Mouse (Mus musculus): ENCODE results near the gene Tmem132b. TPM values are rescaled to one million over a fixed set of nuclear protein-coding genes. Genes with fewer than 3 reads are reported as not detected.

Gene Tmem132b
- polyA plus RNA-seq, 1 experiment = 0.06 TPM

GRCm38 (mm10) chr5:125658101-125658500, 126.5 kb downstream of the Tmem132b start:
- no peaks in the 10 kb centered on the region for H3K36me3 ChIP-seq (ENCODE audit: control insufficient read depth, insufficient read depth, low read length)
- TF ChIP-seq POLR2A (IDR thresholded peaks at IDR 0.05; ENCODE audit: low read depth, low read length) = no peak
- TF ChIP-seq CTCF (IDR thresholded peaks at IDR 0.05; ENCODE audit: extremely low read depth, insufficient read length, insufficient replicate concordance, low read depth, low read length) = no peak
- no peak overlapping the region for H3K27ac ChIP-seq (ENCODE audit: insufficient read depth, low read depth, low read length)
- WGBS = 80% methylated on average over 5 of the region's 5 CpGs
- no peaks in the 10 kb centered on the region for H3K4me1 ChIP-seq (ENCODE audit: control insufficient read depth, insufficient read depth, insufficient read length, low read length)
- H3K27me3 ChIP-seq (ENCODE audit: control insufficient read depth, insufficient read depth, low read length) = no peaks in the 10 kb centered on the region
- no peak overlapping the region for H3K4me3 ChIP-seq (ENCODE audit: low read depth, low read length)

- Histone ChIP-seq H3K4me1 (ENCODE audit: control insufficient read depth, insufficient read depth, insufficient read length, low read length) (no peaks in the 10 kb centered on the region), H3K27me3 (ENCODE audit: control insufficient read depth, insufficient read depth, low read length) (no peaks in the 10 kb centered on the region), H3K36me3 (ENCODE audit: control insufficient read depth, insufficient read depth, low read length) (no peaks in the 10 kb centered on the region), H3K4me3 (ENCODE audit: low read depth, low read length) (no peak overlapping the region), H3K27ac (ENCODE audit: insufficient read depth, low read depth, low read length) (no peak overlapping the region)
- 78% methylated on average over 14 of the region's 14 CpGs for WGBS
- TF ChIP-seq CTCF (IDR thresholded peaks at IDR 0.05; ENCODE audit: extremely low read depth, insufficient read length, insufficient replicate concordance, low read depth, low read length) (no peak), POLR2A (IDR thresholded peaks at IDR 0.05; ENCODE audit: low read depth, low read length) (no peak)
These were observed 127.6 kb downstream of the Tmem132b start for GRCm38 (mm10) chr5:125658959-125659749.

- no peak overlapping the region for H3K4me3 ChIP-seq (ENCODE audit: low read depth, low read length)
- H3K36me3 ChIP-seq (ENCODE audit: control insufficient read depth, insufficient read depth, low read length) = no peaks in the 10 kb centered on the region
- no peak for TF ChIP-seq POLR2A (IDR thresholded peaks at IDR 0.05; ENCODE audit: low read depth, low read length)
- TF ChIP-seq CTCF (IDR thresholded peaks at IDR 0.05; ENCODE audit: extremely low read depth, insufficient read length, insufficient replicate concordance, low read depth, low read length) = no peak
- H3K27ac ChIP-seq (ENCODE audit: insufficient read depth, low read depth, low read length) = no peak overlapping the region
- H3K4me1 ChIP-seq (ENCODE audit: control insufficient read depth, insufficient read depth, insufficient read length, low read length) = no peaks in the 10 kb centered on the region
- WGBS = 53% methylated on average over 13 of the region's 13 CpGs
- no peaks in the 10 kb centered on the region for H3K27me3 ChIP-seq (ENCODE audit: control insufficient read depth, insufficient read depth, low read length)
These were observed 144.0 kb downstream of the Tmem132b start for GRCm38 (mm10) chr5:125675623-125676022.

GRCm38 (mm10) chr5:125676025-125676623, 144.6 kb downstream of the Tmem132b start:
- H3K27ac ChIP-seq (ENCODE audit: insufficient read depth, low read depth, low read length) = no peak overlapping the region
- TF ChIP-seq CTCF (IDR thresholded peaks at IDR 0.05; ENCODE audit: extremely low read depth, insufficient read length, insufficient replicate concordance, low read depth, low read length) (no peak), POLR2A (IDR thresholded peaks at IDR 0.05; ENCODE audit: low read depth, low read length) (no peak)
- WGBS = 54% methylated on average over 7 of the region's 7 CpGs
- H3K27me3 ChIP-seq (ENCODE audit: control insufficient read depth, insufficient read depth, low read length) = no peaks in the 10 kb centered on the region
- H3K36me3 ChIP-seq (ENCODE audit: control insufficient read depth, insufficient read depth, low read length) = no peaks in the 10 kb centered on the region
- H3K4me3 ChIP-seq (ENCODE audit: low read depth, low read length) = no peak overlapping the region
- H3K4me1 ChIP-seq (ENCODE audit: control insufficient read depth, insufficient read depth, insufficient read length, low read length) = no peaks in the 10 kb centered on the region

- TF ChIP-seq CTCF (IDR thresholded peaks at IDR 0.05; ENCODE audit: extremely low read depth, insufficient read length, insufficient replicate concordance, low read depth, low read length) (no peak), POLR2A (IDR thresholded peaks at IDR 0.05; ENCODE audit: low read depth, low read length) (no peak)
- WGBS = 87% methylated on average over 6 of the region's 6 CpGs
These were observed 149.3 kb downstream of the Tmem132b start for GRCm38 (mm10) chr5:125680889-125681288.

GRCm38 (mm10) chr5:125683491-125683890, 151.9 kb downstream of the Tmem132b start:
- WGBS = 68% methylated on average over 6 of the region's 6 CpGs
- no peaks in the 10 kb centered on the region for H3K4me1 ChIP-seq (ENCODE audit: control insufficient read depth, insufficient read depth, insufficient read length, low read length)
- no peak overlapping the region for H3K27ac ChIP-seq (ENCODE audit: insufficient read depth, low read depth, low read length)
- no peak overlapping the region for H3K4me3 ChIP-seq (ENCODE audit: low read depth, low read length)
- no peaks in the 10 kb centered on the region for H3K36me3 ChIP-seq (ENCODE audit: control insufficient read depth, insufficient read depth, low read length)
- TF ChIP-seq POLR2A (IDR thresholded peaks at IDR 0.05; ENCODE audit: low read depth, low read length) (no peak), CTCF (IDR thresholded peaks at IDR 0.05; ENCODE audit: extremely low read depth, insufficient read length, insufficient replicate concordance, low read depth, low read length) (no peak)
- no peaks in the 10 kb centered on the region for H3K27me3 ChIP-seq (ENCODE audit: control insufficient read depth, insufficient read depth, low read length)

More at GRCm38 (mm10) chr5:125680889-125681288, 149.3 kb downstream of the Tmem132b start:
- Histone ChIP-seq H3K4me1 (ENCODE audit: control insufficient read depth, insufficient read depth, insufficient read length, low read length) (no peaks in the 10 kb centered on the region), H3K27ac (ENCODE audit: insufficient read depth, low read depth, low read length) (no peak overlapping the region), H3K36me3 (ENCODE audit: control insufficient read depth, insufficient read depth, low read length) (no peaks in the 10 kb centered on the region), H3K27me3 (ENCODE audit: control insufficient read depth, insufficient read depth, low read length) (no peaks in the 10 kb centered on the region), H3K4me3 (ENCODE audit: low read depth, low read length) (no peak overlapping the region)

GRCm38 (mm10) chr5:125685681-125686331, 154.2 kb downstream of the Tmem132b start:
- no peaks in the 10 kb centered on the region for H3K4me1 ChIP-seq (ENCODE audit: control insufficient read depth, insufficient read depth, insufficient read length, low read length)
- TF ChIP-seq CTCF (IDR thresholded peaks at IDR 0.05; ENCODE audit: extremely low read depth, insufficient read length, insufficient replicate concordance, low read depth, low read length) = no peak
- TF ChIP-seq POLR2A (IDR thresholded peaks at IDR 0.05; ENCODE audit: low read depth, low read length) = no peak
- 78% methylated on average over 11 of the region's 11 CpGs for WGBS
- H3K27me3 ChIP-seq (ENCODE audit: control insufficient read depth, insufficient read depth, low read length) = no peaks in the 10 kb centered on the region
- no peak overlapping the region for H3K4me3 ChIP-seq (ENCODE audit: low read depth, low read length)
- H3K27ac ChIP-seq (ENCODE audit: insufficient read depth, low read depth, low read length) = no peak overlapping the region
- no peaks in the 10 kb centered on the region for H3K36me3 ChIP-seq (ENCODE audit: control insufficient read depth, insufficient read depth, low read length)
